Mouse (Mus musculus) CH12.LX (cell line): ENCODE results near the gene Sgpp1.

Experiments used
- BHLHE40 ChIP-seq: IDR thresholded peaks from 2 replicates; pipeline ENCODE4 v1.6.1; 2011; ENCODE audit warnings: mild to moderate bottlenecking, low read depth, low read length, improper control_type of control experiment
- CTCF ChIP-seq, 2 experiments: IDR thresholded peaks in 1 of 2; conservative IDR thresholded peaks in 1 of 2; 2 replicates each; pipeline ENCODE4 v1.5.1; 2011 to 2012; ENCODE audit warnings: low read depth in 2 of 2, low read length in 2 of 2, improper control_type of control experiment in 1 of 2, inconsistent platforms in 1 of 2, mild to moderate bottlenecking in 1 of 2, moderate library complexity in 1 of 2
- EP300 ChIP-seq: IDR thresholded peaks from 2 replicates; pipeline ENCODE4 v1.6.1; 2011; ENCODE audit warnings: low read length, improper control_type of control experiment
- JUND ChIP-seq: conservative IDR thresholded peaks from 2 replicates; pipeline ENCODE4 v1.6.1; 2011; ENCODE audit warnings: low read depth, low read length, improper control_type of control experiment
- POLR2A ChIP-seq: IDR thresholded peaks from 2 replicates; pipeline ENCODE4 v1.6.1; 2011; ENCODE audit warnings: low read depth, mild to moderate bottlenecking, improper control_type of control experiment, low read length
- RAD21 ChIP-seq: IDR thresholded peaks from 2 replicates; pipeline ENCODE4 v1.6.1; 2011; ENCODE audit warnings: low read depth, mild to moderate bottlenecking, low read length, improper control_type of control experiment, moderate library complexity
- SMC3 ChIP-seq: IDR thresholded peaks from 2 replicates; pipeline ENCODE4 v1.6.1; 2011; ENCODE audit warnings: low read depth, low read length, improper control_type of control experiment
- TCF12 ChIP-seq: IDR thresholded peaks from 2 replicates; pipeline ENCODE4 v1.6.1; 2014; ENCODE audit warnings: low read depth, mild to moderate bottlenecking, inconsistent platforms, low read length, improper control_type of control experiment

- TF ChIP-seq POLR2A (no peak), BHLHE40 (no peak), TCF12 (no peak), JUND (no peak), RAD21 (no peak), EP300 (no peak), SMC3 (no peak), CTCF (conservative IDR thresholded peaks at IDR 0.05 in 1 of 2, IDR thresholded peaks at IDR 0.05 in 1 of 2; ENCODE audit: low read depth in 2 of 2, low read length in 2 of 2) (no peak)
Measured at GRCm38 (mm10) chr12:75753730-75754129, 18.2 kb upstream of the Sgpp1 start.
